Mouse (Mus musculus): ENCODE measurements around the gene Tmem63a.

GRCm38 (mm10) chr1:180911653-180912287 is 30.4 kb upstream of the Tmem63a start:
- no peak for TF ChIP-seq CTCF (conservative IDR thresholded peaks at IDR 0.05 in 1 of 2, IDR thresholded peaks at IDR 0.05 in 1 of 2; ENCODE audit: low read depth in 2 of 2, low read length in 2 of 2)
- TF ChIP-seq UBTF (IDR thresholded peaks at IDR 0.05; ENCODE audit: low read depth, low read length) = no peak
- TF ChIP-seq POLR2A (IDR thresholded peaks at IDR 0.05; ENCODE audit: low read depth, low read length) = no peak
